Mouse (Mus musculus): ENCODE measurements around the gene Gm11027.
"Not testable (repeated sequence)": the region's sequence is repeated elsewhere in the genome, so short reads cannot be mapped to it uniquely, and the experiment has no call there.

Gm11027 gene

GRCm38 (mm10) chr12:116275086-116275485 is at the start of gene Gm11027:
Gene Gm11027 (plus strand): TSS chr12:116275386.
- DNase-seq (ENCODE audit: low spot score), result not testable (repeated sequence)

- no peak for DNase-seq (ENCODE audit: low spot score)
Measured at GRCm38 (mm10) chr12:116226289-116227057, 48.7 kb upstream of the Gm11027 start.

GRCm38 (mm10) chr12:116229451-116229850 is 45.7 kb upstream of the Gm11027 start:
- no peak for DNase-seq (ENCODE audit: low spot score)

- peak; percentile 25 for DNase-seq (ENCODE audit: low spot score)
Measured at GRCm38 (mm10) chr12:116231612-116232011, 43.6 kb upstream of the Gm11027 start.

- no peak for DNase-seq (ENCODE audit: low spot score)
Measured at GRCm38 (mm10) chr12:116232061-116232460, 43.1 kb upstream of the Gm11027 start.

- no peak for DNase-seq (ENCODE audit: low spot score)
Measured at GRCm38 (mm10) chr12:116235356-116235755, 39.8 kb upstream of the Gm11027 start.

GRCm38 (mm10) chr12:116236658-116237057 is 38.5 kb upstream of the Gm11027 start:
- no peak for DNase-seq (ENCODE audit: low spot score)

- no peak for DNase-seq (ENCODE audit: low spot score)
Measured at GRCm38 (mm10) chr12:116238370-116238769, 36.8 kb upstream of the Gm11027 start.

GRCm38 (mm10) chr12:116238803-116239202 is 36.4 kb upstream of the Gm11027 start:
- DNase-seq (ENCODE audit: low spot score), result no peak

GRCm38 (mm10) chr12:116244601-116245000 is 30.6 kb upstream of the Gm11027 start:
- DNase-seq (ENCODE audit: low spot score), result no peak

GRCm38 (mm10) chr12:116254652-116255051 is 20.5 kb upstream of the Gm11027 start:
- DNase-seq (ENCODE audit: low spot score), result no peak

GRCm38 (mm10) chr12:116255636-116256035 is 19.6 kb upstream of the Gm11027 start:
- no peak for DNase-seq (ENCODE audit: low spot score)

GRCm38 (mm10) chr12:116258321-116258720 is 16.9 kb upstream of the Gm11027 start:
- DNase-seq (ENCODE audit: low spot score), result no peak

GRCm38 (mm10) chr12:116262555-116263341 is 12.4 kb upstream of the Gm11027 start, which contains the start of gene Wdr60:
Gene Wdr60 (minus strand): TSS chr12:116263022.
- DNase-seq (ENCODE audit: low spot score), result peak; percentile 85

- no peak for DNase-seq (ENCODE audit: low spot score)
Measured at GRCm38 (mm10) chr12:116264756-116265155, 10.4 kb upstream of the Gm11027 start.

GRCm38 (mm10) chr12:116265275-116265674 is 9.9 kb upstream of the Gm11027 start:
- no peak for DNase-seq (ENCODE audit: low spot score)

GRCm38 (mm10) chr12:116269450-116269849 is 5.7 kb upstream of the Gm11027 start:
- no peak for DNase-seq (ENCODE audit: low spot score)

GRCm38 (mm10) chr12:116270538-116270937 is 4.6 kb upstream of the Gm11027 start:
- DNase-seq (ENCODE audit: low spot score), result no peak

GRCm38 (mm10) chr12:116271071-116271470 is 4.1 kb upstream of the Gm11027 start:
- no peak for DNase-seq (ENCODE audit: low spot score)

- DNase-seq (ENCODE audit: low spot score), result no peak
Measured at GRCm38 (mm10) chr12:116273733-116274132, 1.5 kb upstream of the Gm11027 start.

GRCm38 (mm10) chr12:116275631-116276030 is 445 bp downstream of the Gm11027 start:
- no peak for DNase-seq (ENCODE audit: low spot score)

- DNase-seq (ENCODE audit: low spot score), result no peak
Measured at GRCm38 (mm10) chr12:116276961-116277360, 1.8 kb downstream of the Gm11027 start.

- DNase-seq (ENCODE audit: low spot score), result no peak
Measured at GRCm38 (mm10) chr12:116278541-116278940, 3.4 kb downstream of the Gm11027 start.
